Mouse (Mus musculus) kidney, adult 2 months (tissue): ENCODE data around the gene Obp1a. TPM values are rescaled to one million over a fixed set of nuclear protein-coding genes. Genes with fewer than 3 reads are reported as not detected.

Source experiments
- DNase-seq: peaks from one replicate; pipeline ENCODE4 v3.0.0; 2021
- H3K27ac ChIP-seq: fragments of 200-500 bp; 2 replicates; pipeline ENCODE4 v1.5.1; 2012; ENCODE audit warnings: low read depth, low read length, control low read depth, inconsistent platforms; ENCODE audit not compliant: insufficient read depth
- H3K27me3 ChIP-seq: fragments of 200-500 bp; replicated peaks from 2 replicates; pipeline ENCODE4 v1.6.1; 2012; ENCODE audit warnings: mild to moderate bottlenecking, moderate library complexity, low read length, inconsistent platforms; ENCODE audit not compliant: control insufficient read depth, insufficient read depth
- H3K36me3 ChIP-seq: fragments of 200-500 bp; 2 replicates; pipeline ENCODE4 v1.6.1; 2012; ENCODE audit warnings: mild to moderate bottlenecking, moderate library complexity, low read length, inconsistent platforms; ENCODE audit not compliant: control insufficient read depth, insufficient read depth
- H3K4me1 ChIP-seq: fragments of 200-500 bp; 2 replicates; pipeline ENCODE4 v1.6.1; 2011; ENCODE audit warnings: low read length; ENCODE audit not compliant: control insufficient read depth, insufficient read depth
- H3K4me3 ChIP-seq: fragments of 200-500 bp; 2 replicates; pipeline ENCODE4 v1.5.1; 2011; ENCODE audit warnings: mild to moderate bottlenecking, low read depth, low read length, control low read depth; ENCODE audit not compliant: insufficient read depth
- CTCF ChIP-seq: fragments of 200-500 bp; conservative IDR thresholded peaks from 2 replicates; pipeline ENCODE4 v1.5.1; 2011; ENCODE audit warnings: low read depth, mild to moderate bottlenecking, control low read depth, low read length, moderate library complexity, mixed read lengths; ENCODE audit not compliant: insufficient read depth, insufficient read length
- POLR2A ChIP-seq: fragments of 200-500 bp; IDR thresholded peaks from one replicate; pipeline ENCODE4 v1.6.1; 2011; ENCODE audit warnings: low read depth, low read length, control low read depth
- WGBS: fragments of 180-500 bp; shearing (Covaris S2); methylation state at CpG from one replicate; pipeline ENCODE4 v1.1.7; 2018; 5-methylcytosine and 5-hydroxymethylcytosine counted together
- polyA plus RNA-seq: library from polyadenylated mRNA; depleted of rRNA; stranded (reverse); fragments of >200 nt; gene quantifications from 2 replicates; pipeline ENCODE4 v1.2.3, GENCODE M21; 2012; rRNA removed

Obp1a gene
- polyA plus RNA-seq = not detected in 2 replicates

GRCm38 (mm10) chrX:78091274-78091673, at the start of gene Obp1a:
Gene Obp1a (minus strand): TSS chrX:78091374.
- no peaks in the 10 kb centered on the region for H3K4me1 ChIP-seq
- no peaks in the 10 kb centered on the region for H3K36me3 ChIP-seq
- H3K27me3 ChIP-seq = no peaks in the 10 kb centered on the region
- no peak within 1 kb of the TSS for H3K27ac ChIP-seq
- DNase-seq = no peak
- TF ChIP-seq CTCF = no peak
- no peak for TF ChIP-seq POLR2A
- no peak within 1 kb of the TSS for H3K4me3 ChIP-seq

GRCm38 (mm10) chrX:78125167-78125566, 34.0 kb upstream of the Obp1a start, which contains the start of gene Gm5938:
Gene Gm5938 (plus strand): TSS chrX:78125467.
- no peaks in the 10 kb centered on the region for H3K36me3 ChIP-seq
- H3K4me3 ChIP-seq = no peak within 1 kb of the TSS
- H3K27ac ChIP-seq = no peak within 1 kb of the TSS
- H3K27me3 ChIP-seq = no peaks in the 10 kb centered on the region
- no peak for DNase-seq
- WGBS = 74% methylated on average over 1 of the region's 1 CpGs
- no peaks in the 10 kb centered on the region for H3K4me1 ChIP-seq
- TF ChIP-seq CTCF (no peak), POLR2A (no peak)

Other genes starting within 250 kb of the Obp1a start
- not detected in 2 replicates for gene Pbsn, start 237.8 kb downstream of the Obp1a start, polyA plus RNA-seq
- gene Gm14744, start 226.6 kb downstream of the Obp1a start, polyA plus RNA-seq = not detected in 2 replicates
- gene 5430402E10Rik, start 166.3 kb downstream of the Obp1a start, polyA plus RNA-seq = not detected in 2 replicates
- not detected in 2 replicates for gene Gm5938, start 34.1 kb upstream of the Obp1a start, polyA plus RNA-seq
- gene Obp1b, start 95.4 kb upstream of the Obp1a start, polyA plus RNA-seq = not detected in 2 replicates
- not detected in 2 replicates for gene Gm14743, start 154.5 kb upstream of the Obp1a start, polyA plus RNA-seq